Mouse (Mus musculus) forebrain, embryonic 12.5 days (tissue): ENCODE results near the gene Dnmt3c. TPM values are rescaled to one million over a fixed set of nuclear protein-coding genes. Genes with fewer than 3 reads are reported as not detected.
A peak's percentile ranks its signal among the peaks of the same experiment; 100 is the strongest.

ENCODE experiments used
- ATAC-seq: fragments of 200-750 bp; cut with Nextera tagmentation; 2 replicates; pipeline ENCODE4 v1.8.0; 2017; ENCODE audit warnings: moderate TSS enrichment; ENCODE audit not compliant: low FRiP score
- H3K27ac ChIP-seq: fragments of 300-500 bp; sonication (generic); 2 replicates; pipeline ENCODE4 v1.5.1; 2016; ENCODE audit warnings: mild to moderate bottlenecking
- H3K27me3 ChIP-seq: fragments of 300-500 bp; sonication (generic); 2 replicates; pipeline ENCODE4 v1.6.1; 2016; ENCODE audit warnings: mild to moderate bottlenecking
- H3K36me3 ChIP-seq: fragments of 300-500 bp; sonication (generic); replicated peaks from 2 replicates; pipeline ENCODE4 v1.6.1; 2016; ENCODE audit warnings: mild to moderate bottlenecking
- H3K4me1 ChIP-seq: fragments of 300-500 bp; sonication (generic); 2 replicates; pipeline ENCODE4 v1.6.1; 2016
- H3K4me2 ChIP-seq: fragments of 300-500 bp; sonication (generic); 2 replicates; pipeline ENCODE4 v1.6.1; 2016; ENCODE audit warnings: mild to moderate bottlenecking, moderate library complexity
- H3K4me3 ChIP-seq: fragments of 300-500 bp; sonication (generic); replicated peaks from 2 replicates; pipeline ENCODE4 v1.5.1; 2016; ENCODE audit warnings: mild to moderate bottlenecking
- H3K9ac ChIP-seq: fragments of 300-500 bp; sonication (generic); 2 replicates; pipeline ENCODE4 v1.6.1; 2016; ENCODE audit warnings: mild to moderate bottlenecking
- H3K9me3 ChIP-seq: fragments of 300-500 bp; sonication (generic); 2 replicates; pipeline ENCODE4 v1.6.1; 2016
- WGBS: fragments of 180-500 bp; shearing (Covaris S2); methylation state at CpG from one replicate; pipeline ENCODE4 v1.1.7; 2016; 5-methylcytosine and 5-hydroxymethylcytosine counted together
- polyA plus RNA-seq: library from polyadenylated mRNA; unstranded; fragments of >200 nt; fragmentation: Nextera tagmentation; extraction: Ambion mirVana; gene quantifications from 2 replicates; pipeline ENCODE4 v1.2.1, GENCODE M21; 2016

Dnmt3c gene
- polyA plus RNA-seq, 1 experiment from 2014 or later, result not detected

DNA sequence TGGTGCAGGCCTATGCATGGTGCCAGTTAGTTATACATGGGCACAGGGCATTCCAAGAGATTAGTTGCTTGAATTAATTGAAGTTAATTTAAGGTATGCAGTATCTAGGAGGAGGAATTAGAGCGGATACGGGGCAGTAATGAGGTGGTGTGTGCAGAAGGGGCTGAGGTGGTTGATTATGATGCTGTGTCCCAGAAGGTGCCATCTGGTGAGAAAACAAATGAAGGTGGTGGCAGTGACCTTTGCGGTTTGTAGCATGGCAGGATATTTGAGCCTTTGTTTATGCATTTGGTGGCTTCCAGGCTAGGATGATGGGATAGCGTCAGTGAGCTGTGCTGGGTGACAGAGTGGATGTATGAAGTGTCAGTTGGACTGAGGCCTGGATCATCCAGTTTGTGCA lies 28.8 kb downstream of the Dnmt3c start:
- Histone ChIP-seq H3K9me3 (no peaks in the 10 kb centered on the region), H3K4me3 (no peak overlapping the region), H3K4me2 (no peak overlapping the region), H3K4me1 (no peaks in the 10 kb centered on the region), H3K9ac (no peak overlapping the region), H3K36me3 (no peaks in the 10 kb centered on the region), H3K27me3 (no peaks in the 10 kb centered on the region), H3K27ac (no peak overlapping the region)
- WGBS, result 88% methylated on average over 4 of the region's 4 CpGs
- no peak for ATAC-seq

DNA sequence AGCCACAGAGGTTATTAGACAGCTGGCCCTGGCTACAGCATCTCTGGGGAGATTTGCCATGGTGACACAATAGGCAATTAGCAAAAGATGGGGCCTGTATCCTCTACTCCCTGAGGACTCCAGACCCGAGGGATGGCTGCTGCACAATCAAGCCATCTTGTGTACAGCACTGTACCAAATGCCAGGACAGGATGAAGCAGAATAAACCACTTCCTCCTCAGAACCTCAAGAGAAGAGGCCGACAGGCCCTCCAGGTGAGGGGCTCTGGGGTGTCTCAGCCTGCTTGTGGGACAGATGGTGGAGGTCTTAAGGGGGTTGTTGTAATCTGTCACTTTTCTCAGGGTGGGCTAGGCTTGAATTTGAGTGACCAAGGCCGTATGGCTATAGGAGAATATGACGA lies 37.6 kb downstream of the Dnmt3c start:
- H3K27me3 ChIP-seq, result no peaks in the 10 kb centered on the region
- no peak overlapping the region for H3K4me2 ChIP-seq
- no peaks in the 10 kb centered on the region for H3K4me1 ChIP-seq
- 86% methylated on average over 4 of the region's 4 CpGs for WGBS
- no peak overlapping the region for H3K4me3 ChIP-seq
- H3K27ac ChIP-seq, result no peak overlapping the region
- no peak for ATAC-seq
- H3K36me3 ChIP-seq, result no peaks in the 10 kb centered on the region
- H3K9me3 ChIP-seq, result no peaks in the 10 kb centered on the region
- H3K9ac ChIP-seq, result no peak overlapping the region

DNA sequence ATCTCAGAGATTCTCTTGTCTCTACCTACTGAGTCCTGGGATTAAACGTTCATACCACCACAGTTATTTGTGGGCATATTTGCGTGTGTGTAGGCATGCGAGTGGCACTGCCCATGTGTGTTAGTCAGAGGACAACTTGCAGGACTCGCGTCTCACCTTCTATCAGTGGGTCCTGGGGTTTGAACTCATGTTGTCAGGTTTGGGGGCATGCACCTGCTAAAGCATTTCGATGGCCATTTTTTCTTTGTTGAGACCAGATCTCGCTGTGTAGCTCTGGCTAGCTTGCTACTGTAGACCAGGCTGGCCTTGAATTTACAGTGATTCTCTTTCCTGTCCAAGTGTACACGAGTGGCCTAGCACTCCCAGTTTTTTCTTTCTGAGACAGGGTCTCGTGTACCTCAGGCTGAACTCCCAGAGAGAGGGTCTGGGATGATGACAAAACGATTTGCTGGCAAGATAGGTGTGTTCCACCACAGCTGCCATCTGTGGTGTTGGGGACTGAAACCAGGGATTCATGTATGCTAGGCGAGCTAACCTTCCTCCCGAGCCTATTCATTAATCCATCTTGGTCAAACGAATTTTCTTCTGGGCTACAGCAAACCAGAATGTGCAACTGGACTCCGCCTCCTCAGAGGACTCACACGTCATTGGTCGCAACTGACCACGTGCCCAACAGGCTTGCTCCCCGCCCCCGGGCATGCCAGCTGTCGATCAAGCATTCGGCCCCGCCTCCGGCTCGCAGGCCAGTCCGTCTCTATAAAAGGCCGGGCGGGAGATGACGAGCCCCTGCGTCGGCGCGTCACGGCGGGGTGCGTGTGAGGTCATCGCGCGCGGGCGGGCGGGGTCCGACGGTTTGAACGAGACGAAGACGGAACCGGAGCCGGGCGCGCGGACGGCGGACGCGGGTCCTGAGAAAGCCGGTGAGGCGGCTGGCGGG lies 44.3 kb downstream of the Dnmt3c start, which contains the start of gene Mapre1:
Gene Mapre1 (plus strand): TSS at position 775 of the 937 bp plus-strand sequence.
- H3K4me1 ChIP-seq, result peaks cover 30% of the 10 kb centered on the region
- H3K27me3 ChIP-seq, result no peaks in the 10 kb centered on the region
- peak within 1 kb of the TSS; percentile 85 for H3K4me3 ChIP-seq
- 11% methylated on average over 58 of the region's 58 CpGs for WGBS
- H3K27ac ChIP-seq, result peak within 1 kb of the TSS; percentile 90
- H3K4me2 ChIP-seq, result peak within 1 kb of the TSS; percentile 88
- peak; percentile 99 for ATAC-seq
- H3K9ac ChIP-seq, result peak within 1 kb of the TSS; percentile 93
- no peaks in the 10 kb centered on the region for H3K9me3 ChIP-seq
- H3K36me3 ChIP-seq, result peaks cover 6% of the 10 kb centered on the region; the same call in 1 of the 2 replicates

DNA sequence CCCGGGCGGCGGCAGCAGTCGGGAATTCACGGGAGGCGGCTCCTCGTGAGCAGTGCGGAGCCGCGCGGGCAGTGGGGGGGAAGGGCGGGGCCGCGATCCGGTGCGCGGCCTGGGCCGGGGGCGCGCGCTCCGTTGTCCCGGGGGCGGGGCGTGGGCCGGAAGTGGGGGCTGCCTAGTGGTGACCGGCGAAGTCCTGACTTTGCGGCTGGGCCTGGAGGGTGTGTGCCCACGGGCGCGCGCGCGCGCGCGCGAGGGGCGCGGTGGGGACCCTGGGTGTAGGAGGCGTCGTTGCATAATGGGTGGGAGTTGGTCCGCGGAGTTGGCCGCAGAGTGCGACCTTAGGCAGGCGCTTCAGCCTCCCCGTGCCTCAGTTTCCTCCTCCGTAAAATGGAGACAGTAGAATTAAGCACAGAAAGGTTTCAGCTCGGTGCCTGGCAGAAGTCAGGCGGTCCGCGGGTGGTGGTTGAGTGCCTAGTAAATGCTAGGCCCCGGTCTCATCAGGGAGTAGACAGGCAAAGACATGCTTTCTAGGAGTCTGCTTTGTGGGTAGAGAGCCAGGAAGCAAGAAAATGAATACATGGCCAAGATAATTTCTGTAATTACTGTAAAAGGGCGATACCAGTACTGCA lies 45.1 kb downstream of the Dnmt3c start:
- ATAC-seq, result peak; percentile 79
- H3K4me1 ChIP-seq, result peaks cover 34% of the 10 kb centered on the region
- H3K4me3 ChIP-seq, result peak overlapping the region; percentile 85
- H3K4me2 ChIP-seq, result peak overlapping the region; percentile 88
- H3K9ac ChIP-seq, result peak overlapping the region; percentile 93
- H3K9me3 ChIP-seq, result no peaks in the 10 kb centered on the region
- no peaks in the 10 kb centered on the region for H3K27me3 ChIP-seq
- peak overlapping the region; percentile 90 for H3K27ac ChIP-seq
- 2% methylated on average over 52 of the region's 56 CpGs for WGBS
- H3K36me3 ChIP-seq, result peaks cover 14% of the 10 kb centered on the region; the same call in 1 of the 2 replicates

DNA sequence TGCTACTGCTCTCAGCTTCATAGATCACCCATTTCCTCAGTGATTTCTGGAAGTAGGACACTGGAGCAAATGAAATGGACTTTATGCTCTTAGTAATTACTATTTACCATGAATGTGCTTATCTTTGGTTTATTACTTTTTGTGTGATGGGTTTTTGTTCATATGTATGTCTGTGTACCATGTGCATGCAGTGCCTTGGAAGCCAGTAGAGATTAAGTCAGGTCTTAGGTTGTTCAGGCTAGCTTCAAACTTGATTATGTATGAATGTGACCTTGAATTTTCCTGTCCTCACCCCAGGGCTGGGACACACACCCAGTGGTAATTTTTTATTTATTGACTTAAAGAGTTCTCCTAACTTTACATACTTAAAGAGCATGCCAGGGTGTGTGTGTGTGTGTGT lies 51.5 kb downstream of the Dnmt3c start:
- H3K27me3 ChIP-seq, result no peaks in the 10 kb centered on the region
- H3K4me2 ChIP-seq, result no peak overlapping the region
- ATAC-seq, result no peak
- H3K4me3 ChIP-seq, result no peak overlapping the region
- peaks cover 45% of the 10 kb centered on the region for H3K36me3 ChIP-seq
- no peak overlapping the region for H3K9ac ChIP-seq
- H3K9me3 ChIP-seq, result no peaks in the 10 kb centered on the region
- no peak overlapping the region for H3K27ac ChIP-seq
- H3K4me1 ChIP-seq, result peaks cover 21% of the 10 kb centered on the region

DNA sequence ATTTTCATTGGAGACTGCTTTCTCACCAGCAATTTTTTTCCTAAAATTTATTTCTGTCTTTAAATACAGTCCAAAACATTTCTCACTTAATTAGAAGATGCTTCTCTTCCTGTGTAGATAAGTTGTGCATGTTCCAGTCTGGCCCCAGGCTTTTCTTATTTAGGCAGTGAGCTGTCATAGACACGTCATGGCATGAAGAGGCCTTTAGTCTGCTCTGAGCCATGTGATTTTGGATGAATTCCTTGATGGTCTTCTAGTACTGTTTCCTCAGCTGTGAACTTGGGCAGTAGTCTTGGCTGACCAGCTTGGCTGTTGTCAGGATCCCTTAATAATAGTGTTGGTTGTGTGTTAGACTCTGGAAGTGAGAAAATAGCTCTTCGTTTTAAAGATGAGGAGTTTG lies 53.9 kb downstream of the Dnmt3c start:
- no peak overlapping the region for H3K4me3 ChIP-seq
- H3K27ac ChIP-seq, result no peak overlapping the region
- no peak for ATAC-seq
- H3K9me3 ChIP-seq, result no peaks in the 10 kb centered on the region
- no peaks in the 10 kb centered on the region for H3K27me3 ChIP-seq
- peaks cover 46% of the 10 kb centered on the region for H3K36me3 ChIP-seq
- no peak overlapping the region for H3K9ac ChIP-seq
- 94% methylated on average over 2 of the region's 2 CpGs for WGBS
- 0 out of 2 replicates have a peak, but pooled peaks cover 8% of the 10 kb centered on the region for H3K4me1 ChIP-seq
- H3K4me2 ChIP-seq, result no peak overlapping the region

DNA sequence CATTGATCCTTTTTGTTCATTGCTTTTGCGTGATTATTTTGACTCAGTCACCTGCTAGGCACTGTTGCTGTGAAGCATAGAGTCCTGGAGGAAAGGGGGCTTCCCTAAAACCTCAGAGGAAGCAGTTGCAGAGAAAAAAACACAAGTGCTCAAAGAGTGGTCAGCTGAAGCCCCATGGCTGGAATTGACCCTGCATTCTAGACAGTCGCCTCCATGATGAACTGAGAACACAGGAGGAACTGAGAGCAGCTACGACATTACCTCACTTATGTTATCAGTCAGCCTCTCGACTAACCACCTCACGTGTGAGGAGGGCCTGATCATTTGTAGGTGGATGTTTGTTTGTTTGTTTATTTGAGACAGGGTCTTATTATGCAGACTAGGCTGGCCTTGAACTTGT lies 65.7 kb downstream of the Dnmt3c start:
- no peak for ATAC-seq
- no peaks in the 10 kb centered on the region for H3K27me3 ChIP-seq
- no peak overlapping the region for H3K27ac ChIP-seq
- H3K36me3 ChIP-seq, result peaks cover 94% of the 10 kb centered on the region
- H3K4me3 ChIP-seq, result no peak overlapping the region
- H3K9me3 ChIP-seq, result no peaks in the 10 kb centered on the region
- no peaks in the 10 kb centered on the region for H3K4me1 ChIP-seq
- H3K9ac ChIP-seq, result no peak overlapping the region
- 95% methylated on average over 5 of the region's 5 CpGs for WGBS
- H3K4me2 ChIP-seq, result no peak overlapping the region

DNA sequence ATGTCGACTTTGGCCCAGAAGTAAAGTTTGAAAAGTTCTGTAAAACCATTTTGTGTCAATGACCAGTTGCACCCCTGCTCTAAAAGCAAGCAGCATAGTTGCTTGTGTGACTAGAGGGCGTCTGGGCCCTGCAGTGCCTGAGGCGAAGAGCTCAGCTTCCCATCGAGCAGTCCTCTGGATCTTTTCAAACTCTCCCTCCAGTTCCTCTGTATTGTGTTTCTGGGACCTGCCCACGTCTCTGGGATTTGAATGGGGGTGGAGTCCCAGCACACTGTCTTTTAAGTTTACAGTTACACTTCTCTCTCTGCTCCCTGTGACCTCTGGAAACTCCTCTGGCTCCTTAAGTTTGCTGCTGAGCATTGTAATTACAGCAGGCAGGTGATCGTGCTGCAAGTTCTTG lies 71.0 kb downstream of the Dnmt3c start:
- Histone ChIP-seq H3K27me3 (no peaks in the 10 kb centered on the region), H3K4me2 (no peak overlapping the region), H3K9me3 (no peaks in the 10 kb centered on the region), H3K4me3 (no peak overlapping the region), H3K4me1 (no peaks in the 10 kb centered on the region), H3K9ac (no peak overlapping the region), H3K27ac (no peak overlapping the region), H3K36me3 (peaks cover 63% of the 10 kb centered on the region)
- no peak for ATAC-seq
- 54% methylated on average over 6 of the region's 6 CpGs for WGBS

DNA sequence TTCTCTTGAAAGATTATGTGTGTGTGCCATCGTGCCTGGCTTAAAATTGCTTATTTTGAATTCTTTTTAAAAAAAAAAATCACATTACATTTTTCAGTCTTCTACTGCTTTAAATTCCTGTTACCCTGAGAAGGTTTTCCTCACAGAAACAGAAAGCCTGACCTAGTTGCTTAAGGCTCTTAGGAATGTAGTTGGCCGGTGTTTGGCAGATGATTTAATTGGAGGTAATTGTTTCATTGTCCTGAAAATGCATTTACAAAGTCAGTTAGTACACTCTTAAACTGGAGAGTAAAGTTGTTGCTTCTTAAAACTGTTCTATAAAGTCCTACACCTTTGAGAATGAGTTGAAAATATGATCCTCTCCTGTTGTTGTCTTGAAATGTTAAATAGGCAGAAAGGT lies 72.4 kb downstream of the Dnmt3c start:
- H3K4me2 ChIP-seq, result no peak overlapping the region
- H3K27ac ChIP-seq, result no peak overlapping the region
- no peak overlapping the region for H3K9ac ChIP-seq
- H3K4me1 ChIP-seq, result no peaks in the 10 kb centered on the region
- H3K36me3 ChIP-seq, result peaks cover 62% of the 10 kb centered on the region
- no peaks in the 10 kb centered on the region for H3K9me3 ChIP-seq
- no peaks in the 10 kb centered on the region for H3K27me3 ChIP-seq
- H3K4me3 ChIP-seq, result no peak overlapping the region
- ATAC-seq, result no peak
- WGBS, result 87% methylated on average over 2 of the region's 2 CpGs

DNA sequence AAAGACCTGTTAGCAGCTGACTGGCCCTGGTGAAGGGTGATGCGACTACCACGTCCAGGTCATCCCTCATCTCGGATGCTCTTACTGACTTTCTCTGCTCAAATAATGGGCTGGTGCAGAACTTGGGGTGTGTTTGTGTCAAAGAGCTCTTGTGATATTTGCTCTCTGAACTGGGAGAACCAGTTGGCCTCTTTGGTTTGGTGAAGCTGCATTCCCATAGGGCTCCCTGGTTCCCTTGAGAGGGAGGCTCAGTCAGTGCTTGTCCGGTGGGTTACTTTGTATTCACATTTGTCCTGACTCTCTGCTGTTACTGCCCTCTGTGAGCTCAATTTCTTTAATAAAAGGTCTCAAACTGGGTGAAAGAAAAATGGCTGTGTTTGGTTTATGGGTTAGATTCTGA lies 76.5 kb downstream of the Dnmt3c start:
- ATAC-seq, result no peak
- peaks cover 31% of the 10 kb centered on the region for H3K36me3 ChIP-seq
- no peaks in the 10 kb centered on the region for H3K9me3 ChIP-seq
- 88% methylated on average over 4 of the region's 4 CpGs for WGBS
- H3K27ac ChIP-seq, result no peak overlapping the region
- no peak overlapping the region for H3K9ac ChIP-seq
- no peak overlapping the region for H3K4me3 ChIP-seq
- H3K4me1 ChIP-seq, result no peaks in the 10 kb centered on the region
- no peaks in the 10 kb centered on the region for H3K27me3 ChIP-seq
- H3K4me2 ChIP-seq, result no peak overlapping the region

DNA sequence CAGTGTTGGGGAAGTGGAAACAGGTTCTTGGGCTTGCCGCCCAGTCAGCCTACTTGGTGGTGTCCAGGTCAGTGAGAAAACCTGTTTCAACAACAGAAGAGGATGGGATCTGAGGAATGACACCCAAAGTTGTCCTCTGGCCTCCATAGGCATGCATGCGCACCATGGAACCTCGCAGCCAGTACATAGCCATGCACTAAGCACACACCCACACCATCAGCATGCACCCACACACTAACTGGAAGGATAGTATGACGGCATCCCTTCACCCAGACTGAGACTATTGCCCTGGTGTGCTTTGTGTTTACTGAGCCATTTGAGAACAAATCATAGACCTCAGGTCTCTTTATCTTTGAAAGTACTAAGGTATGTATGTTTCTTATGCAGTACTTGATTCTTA lies 79.0 kb downstream of the Dnmt3c start:
- no peak for ATAC-seq
- Histone ChIP-seq H3K4me1 (peaks cover 11% of the 10 kb centered on the region), H3K27me3 (peaks cover 4% of the 10 kb centered on the region; the same call in 1 of the 2 replicates), H3K27ac (no peak overlapping the region), H3K4me2 (no peak overlapping the region), H3K9me3 (no peaks in the 10 kb centered on the region), H3K36me3 (peaks cover 22% of the 10 kb centered on the region), H3K9ac (no peak overlapping the region), H3K4me3 (no peak overlapping the region)
- WGBS, result 96% methylated on average over 4 of the region's 4 CpGs

DNA sequence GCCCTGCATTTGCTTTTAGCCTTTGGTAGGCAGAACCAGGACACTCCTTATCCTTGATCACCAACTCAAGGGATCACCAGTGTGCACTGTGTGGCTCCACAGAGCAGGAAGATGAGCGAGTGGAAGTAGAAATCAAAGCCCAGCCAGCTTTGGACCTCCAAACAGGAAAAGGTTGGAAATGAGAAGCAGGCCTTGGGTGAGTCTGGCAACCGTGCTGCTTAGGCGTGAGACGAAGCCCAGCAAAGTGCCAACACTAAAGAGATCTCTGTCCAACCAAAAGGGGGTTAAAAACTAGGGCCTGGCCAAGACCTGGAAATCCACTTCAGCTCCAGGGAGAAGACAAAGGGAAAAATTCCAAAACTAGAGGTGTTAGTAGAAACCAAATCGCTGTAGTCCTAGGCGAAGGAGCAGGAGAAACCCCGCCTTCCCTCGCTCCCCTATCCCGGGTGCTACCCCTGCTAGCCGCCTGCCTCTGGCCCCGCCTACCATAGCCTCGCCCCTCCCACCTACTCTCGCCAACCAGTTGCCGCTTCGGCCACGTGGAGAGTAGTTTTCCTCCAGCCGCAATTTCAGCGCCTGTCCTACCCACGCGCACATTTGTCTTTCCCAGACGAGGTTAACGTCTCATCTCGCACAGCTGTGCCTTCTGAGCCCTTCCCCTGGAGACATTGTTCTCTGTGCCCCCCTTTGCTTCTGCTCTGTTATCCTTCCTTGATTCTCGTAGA lies 82.3 kb downstream of the Dnmt3c start:
- peak overlapping the region; percentile 29 for H3K4me3 ChIP-seq
- peak; percentile 81 for ATAC-seq
- 15% methylated on average over 24 of the region's 24 CpGs for WGBS
- H3K4me2 ChIP-seq, result peak overlapping the region; percentile 54
- H3K9ac ChIP-seq, result 0 out of 2 replicates have a peak overlapping the region, but pooled peaks have one; percentile 29
- no peak overlapping the region for H3K27ac ChIP-seq
- H3K27me3 ChIP-seq, result peaks cover 6% of the 10 kb centered on the region; the same call in 1 of the 2 replicates
- no peaks in the 10 kb centered on the region for H3K9me3 ChIP-seq
- H3K4me1 ChIP-seq, result peaks cover 11% of the 10 kb centered on the region
- peaks cover 4% of the 10 kb centered on the region; the same call in 1 of the 2 replicates for H3K36me3 ChIP-seq
